ENCODE assay signal across 8 mouse cellular contexts in the genomic region with DNA sequence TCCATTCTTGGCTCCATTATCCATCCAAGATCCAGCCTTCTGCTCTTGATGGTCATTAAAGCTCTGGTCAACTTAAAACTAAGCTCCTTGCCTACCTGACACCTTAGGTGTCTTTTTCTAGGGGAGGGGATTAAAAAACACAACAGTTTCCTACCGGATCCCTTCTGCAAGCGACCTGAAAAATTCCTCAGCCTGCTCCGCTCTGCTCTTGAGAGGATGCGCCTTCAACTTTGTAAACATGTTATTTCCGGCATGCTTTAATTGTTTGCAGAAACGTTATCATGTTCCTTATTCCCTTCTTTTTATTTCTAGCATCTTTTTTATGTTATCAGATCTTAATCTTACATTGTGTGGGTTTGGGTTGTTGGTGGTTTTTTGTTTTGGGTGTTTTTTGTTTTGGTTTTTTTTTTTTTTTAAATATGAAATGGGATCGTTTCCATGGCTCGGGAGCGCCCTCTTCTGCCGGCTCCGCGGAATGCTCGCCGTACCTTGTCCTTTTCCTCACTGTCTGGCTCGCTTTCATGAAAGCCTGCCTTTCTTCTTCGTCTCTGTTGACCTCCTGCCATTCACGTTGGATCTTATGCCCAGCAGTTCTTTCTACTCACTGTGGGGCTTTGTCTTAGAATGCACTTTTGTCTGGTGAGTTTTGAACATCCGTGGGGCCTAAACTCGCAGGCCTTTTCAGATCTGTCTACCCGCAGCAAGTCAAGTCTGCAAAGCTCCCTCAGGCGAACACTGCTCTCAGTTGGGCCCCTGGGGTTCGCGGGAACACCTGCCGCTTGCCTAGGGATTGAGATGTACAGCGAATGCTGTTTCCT.
DNase-seq lines count a peak whose midpoint lies in the region; ATAC-seq lines count a peak whose summit lies in the region.

No protein-coding gene starts in this region.

- peak; percentile 64; the same call in 1 of the 2 replicates for ATAC-seq in megakaryocyte, adult 5-6 weeks (ENCODE audit: poor library complexity, severe bottlenecking)
- ATAC-seq in inflammation-experienced regulatory T-cells, adult 6 months, result no peak

- peak; percentile 9 for DNase-seq in WW6 (ENCODE audit: low read depth, low spot score)
- DNase-seq in cerebellum, adult 9-11 months, result peak; percentile 7
- peak; percentile 33 to 74 for DNase-seq in frontal cortex, postnatal 14 days (ENCODE audit: low spot score in 2 of 2)
- peak; percentile 16 for DNase-seq in induced T-regulatory cell, adult 2 months (ENCODE audit: low read depth)
- DNase-seq in left cerebral cortex, adult 8-10 months (ENCODE audit: low spot score in 2 of 2), result peak; percentile 10 to 62
- peak; percentile 78 for DNase-seq in right cerebral cortex, postnatal 14 days

Comparison
In these comparisons a context has a peak if more than half of its experiments do, and no peak if none do; other contexts are left out.
1. DNase-seq: peak in every context shown above with its lines; median percentile 78 in right cerebral cortex, postnatal 14 days; 54 in frontal cortex, postnatal 14 days; 36 in left cerebral cortex, adult 8-10 months; 16 in induced T-regulatory cell, adult 2 months; 9 in WW6; 7 in cerebellum, adult 9-11 months.